Mouse (Mus musculus) ES-E14 (cell line): Measurements from ENCODE around the gene Mcm9.

Source experiments
- CHD2 ChIP-seq: IDR thresholded peaks from 2 replicates; pipeline ENCODE4 v1.6.1; 2014; ENCODE audit warnings: mild to moderate bottlenecking, low read depth, low read length, inconsistent platforms
- HCFC1 ChIP-seq: IDR thresholded peaks from 2 replicates; pipeline ENCODE4 v1.6.1; 2012; ENCODE audit warnings: low read length, inconsistent platforms, borderline replicate concordance; ENCODE audit not compliant: insufficient read depth
- MAFK ChIP-seq: IDR thresholded peaks from 2 replicates; pipeline ENCODE4 v1.6.1; 2014; ENCODE audit warnings: mild to moderate bottlenecking, low read depth, low read length, inconsistent platforms; ENCODE audit not compliant: insufficient read depth
- ZC3H11A ChIP-seq: IDR thresholded peaks from 2 replicates; pipeline ENCODE4 v1.6.1; 2012; ENCODE audit warnings: low read depth, mild to moderate bottlenecking, inconsistent platforms, low read length, borderline replicate concordance
- ZNF384 ChIP-seq: IDR thresholded peaks from 2 replicates; pipeline ENCODE4 v1.6.1; 2012; ENCODE audit warnings: low read depth, low read length, inconsistent platforms

DNA sequence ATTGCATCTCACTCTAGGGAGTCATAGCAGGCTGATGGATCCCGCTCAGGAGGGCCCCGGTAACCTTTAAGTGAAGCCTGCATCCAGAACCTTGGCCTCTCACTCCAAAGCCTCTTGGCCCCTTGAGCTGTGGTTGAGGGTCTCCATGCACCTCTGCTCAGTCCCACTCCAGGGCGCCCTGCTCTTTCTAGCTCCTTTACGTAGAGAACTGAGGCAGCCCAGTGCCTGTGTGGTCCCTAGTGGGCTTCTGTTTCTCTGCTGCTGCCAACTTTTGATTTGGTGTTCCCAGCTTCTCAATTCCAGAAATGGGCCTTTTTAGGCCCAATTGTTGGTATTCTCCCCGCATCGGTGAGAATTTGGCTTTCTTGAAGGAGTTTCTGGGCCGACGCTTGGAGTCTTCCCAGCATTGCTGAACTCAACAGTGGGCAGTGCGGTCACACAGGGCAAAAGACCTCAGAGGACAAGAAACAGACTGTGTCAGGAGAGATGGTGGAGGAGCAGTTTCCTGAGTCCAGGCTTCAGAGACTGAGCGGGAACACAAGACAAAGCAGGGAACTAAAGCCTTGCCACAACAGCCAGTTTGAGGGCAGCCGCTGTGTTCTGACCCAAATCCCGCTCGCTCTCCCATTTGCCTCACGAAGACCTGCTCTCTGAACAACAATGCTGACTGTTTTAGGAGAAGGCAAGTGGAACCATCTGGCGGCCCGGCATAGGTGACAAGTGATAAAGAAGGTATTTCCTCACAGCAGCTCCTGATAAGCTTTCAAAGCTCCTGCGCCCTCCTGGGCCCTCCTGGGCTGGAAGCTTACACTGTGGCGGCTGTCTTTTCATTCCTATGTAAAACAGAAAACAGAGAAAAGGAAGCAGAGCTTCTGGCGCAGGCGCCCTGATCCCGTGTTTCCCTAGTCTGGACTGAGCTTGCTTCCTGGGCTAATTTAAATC, 127.1 kb downstream of the Mcm9 start:
- no peak for TF ChIP-seq HCFC1
- no peak for TF ChIP-seq MAFK
- TF ChIP-seq ZNF384 = no peak
- TF ChIP-seq ZC3H11A = no peak
- no peak for TF ChIP-seq CHD2
